Mouse (Mus musculus): ENCODE measurements around the gene Flywch1. TPM values are rescaled to one million over a fixed set of nuclear protein-coding genes. Genes with fewer than 3 reads are reported as not detected.
A peak's percentile ranks its signal among the peaks of the same experiment; 100 is the strongest.

Flywch1 gene
- total RNA-seq, 2 experiments from 2014 or later = 29.7 to 33.2 TPM

- no peak for DNase-seq (ENCODE audit: low spot score)
- intact Hi-C loops (cut with DNase I) = loop anchor here (5.0 kb wide), 2 partner anchors 40 to 95 kb away; partner anchors contain the start of genes Flywch2, Prss32 and Prss41
Measured at GRCm38 (mm10) chr17:23747471-23747870, 23.9 kb downstream of the Flywch1 start.

GRCm38 (mm10) chr17:23746767-23747166 is 24.6 kb downstream of the Flywch1 start:
- intact Hi-C loops (cut with DNase I) = loop anchor here (5.0 kb wide), 2 partner anchors 41 to 96 kb away; partner anchors contain the start of genes Flywch2, Prss32 and Prss41
- no peak for DNase-seq (ENCODE audit: low spot score)

- intact Hi-C loops (cut with DNase I) = loop anchor here (5.0 kb wide), 2 partner anchors 41 to 96 kb away; partner anchors contain the start of genes Flywch2, Prss32 and Prss41
- DNase-seq (ENCODE audit: low spot score) = no peak
Measured at GRCm38 (mm10) chr17:23746311-23746710, 25.1 kb downstream of the Flywch1 start.

GRCm38 (mm10) chr17:23745301-23746251 is 25.8 kb downstream of the Flywch1 start, which contains the start of gene Kremen2:
TSS of gene Kremen2 (minus strand) at chr17:23745833.
- DNase-seq (ENCODE audit: low spot score) = no peak
- intact Hi-C loops (cut with DNase I) = loop anchor here (5.0 kb wide), 2 partner anchors 42 to 97 kb away; partner anchors contain the start of genes Flywch2, Prss32 and Prss41

- intact Hi-C loops (cut with DNase I) = loop anchor here (5.0 kb wide), 2 partner anchors 43 to 98 kb away; partner anchors contain the start of genes Flywch2, Prss32 and Prss41
- no peak for DNase-seq (ENCODE audit: low spot score)
Measured at GRCm38 (mm10) chr17:23744651-23745050, 26.8 kb downstream of the Flywch1 start.

- no peak for DNase-seq (ENCODE audit: low spot score)
- intact Hi-C loops (cut with DNase I) = no loop called here
Measured at GRCm38 (mm10) chr17:23744076-23744475, 27.3 kb downstream of the Flywch1 start.

- DNase-seq (ENCODE audit: low spot score) = no peak
- intact Hi-C loops (cut with DNase I) = no loop called here
Measured at GRCm38 (mm10) chr17:23742941-23743340, 28.5 kb downstream of the Flywch1 start.

- intact Hi-C loops (cut with DNase I) = no loop called here
- no peak for DNase-seq (ENCODE audit: low spot score)
Measured at GRCm38 (mm10) chr17:23742210-23742793, 29.1 kb downstream of the Flywch1 start.

- intact Hi-C loops (cut with DNase I) = no loop called here
- DNase-seq (ENCODE audit: low spot score) = no peak
Measured at GRCm38 (mm10) chr17:23741359-23742209, 29.8 kb downstream of the Flywch1 start.

GRCm38 (mm10) chr17:23740598-23741021 is 30.8 kb downstream of the Flywch1 start, which contains the start of gene Paqr4:
TSS of gene Paqr4 (minus strand) at chr17:23740867.
- DNase-seq (ENCODE audit: low spot score) = no peak
- intact Hi-C loops (cut with DNase I) = no loop called here

GRCm38 (mm10) chr17:23740136-23740584 is 31.2 kb downstream of the Flywch1 start:
- peak; percentile 89 for DNase-seq (ENCODE audit: low spot score)
- intact Hi-C loops (cut with DNase I) = no loop called here

GRCm38 (mm10) chr17:23739202-23740135 is 31.9 kb downstream of the Flywch1 start:
- DNase-seq (ENCODE audit: low spot score) = no peak
- intact Hi-C loops (cut with DNase I) = no loop called here

- intact Hi-C loops (cut with DNase I) = no loop called here
- DNase-seq (ENCODE audit: low spot score) = no peak
Measured at GRCm38 (mm10) chr17:23738836-23739201, 32.6 kb downstream of the Flywch1 start.

GRCm38 (mm10) chr17:23737493-23738445 is 33.6 kb downstream of the Flywch1 start:
- intact Hi-C loops (cut with DNase I) = no loop called here
- DNase-seq (ENCODE audit: low spot score) = no peak

- intact Hi-C loops (cut with DNase I) = no loop called here
- DNase-seq (ENCODE audit: low spot score) = no peak
Measured at GRCm38 (mm10) chr17:23734341-23734740, 37.1 kb downstream of the Flywch1 start.

GRCm38 (mm10) chr17:23730441-23730840 is 41.0 kb downstream of the Flywch1 start:
- intact Hi-C loops (cut with DNase I) = no loop called here
- DNase-seq (ENCODE audit: low spot score) = no peak

GRCm38 (mm10) chr17:23726758-23727142 is 44.7 kb downstream of the Flywch1 start:
- intact Hi-C loops (cut with DNase I) = no loop called here

More at GRCm38 (mm10) chr17:23726758-23727142, 44.7 kb downstream of the Flywch1 start:
- peak; percentile 83 for DNase-seq (ENCODE audit: low spot score)
